Mouse (Mus musculus) E14TG2a.4 (cell line): ENCODE measurements around the gene Rasgef1a.

Experiments used
- CTCF ChIP-seq: conservative IDR thresholded peaks from 2 replicates; pipeline ENCODE4 v1.5.1; 2014; ENCODE audit warnings: low read length
- NANOG ChIP-seq: IDR thresholded peaks from 2 replicates; pipeline ENCODE4 v1.6.1; 2014; ENCODE audit warnings: borderline replicate concordance, low read length, mixed read lengths

DNA sequence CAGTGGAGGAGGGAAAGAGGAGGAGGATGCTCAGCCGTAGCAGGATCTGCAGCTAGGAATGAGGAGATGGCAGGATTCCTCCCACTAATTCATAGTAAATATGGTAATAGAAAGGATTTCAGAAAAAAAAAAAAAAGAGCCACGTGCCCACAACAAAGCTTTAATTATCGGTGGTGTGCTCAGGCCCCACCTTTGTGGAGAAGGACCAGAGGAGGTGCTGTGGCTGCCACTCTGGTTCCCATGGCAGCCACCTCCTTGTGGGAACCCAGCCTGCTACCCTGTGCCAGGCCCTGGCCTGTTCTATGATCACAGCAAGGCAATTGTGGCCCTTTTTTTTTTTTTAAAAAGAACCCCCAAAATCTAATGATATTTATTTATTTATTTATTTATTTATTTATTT is 60.2 kb downstream of the Rasgef1a start:
- TF ChIP-seq CTCF (no peak), NANOG (no peak)
